Mouse (Mus musculus): ENCODE results near the gene Trmo. TPM values are rescaled to one million over a fixed set of nuclear protein-coding genes. Genes with fewer than 3 reads are reported as not detected.

Gene Trmo
- polyA plus RNA-seq, 1 experiment from 2014 or later = 10.8 TPM

- peaks cover 7% of the 10 kb centered on the region for H3K27me3 ChIP-seq (ENCODE audit: control insufficient read depth, insufficient read depth, low read depth, low read length)
- H3K4me1 ChIP-seq (replicated peaks; ENCODE audit: control insufficient read depth, insufficient read depth, low read length) = no peaks in the 10 kb centered on the region
- H3K36me3 ChIP-seq (ENCODE audit: control insufficient read depth, insufficient read depth, low read length) = no peaks in the 10 kb centered on the region
- no peak overlapping the region for H3K27ac ChIP-seq (ENCODE audit: low read length)
- no peak for ATAC-seq (ENCODE audit: low read depth)
- WGBS = 63% methylated on average over 12 of the region's 12 CpGs
- H3K9me3 ChIP-seq (ENCODE audit: control insufficient read depth, low read length) = no peaks in the 10 kb centered on the region
- no peak overlapping the region for H3K9ac ChIP-seq (ENCODE audit: low read length)
- no peak overlapping the region for H3K4me3 ChIP-seq (ENCODE audit: low read length)
- H3K4me2 ChIP-seq (ENCODE audit: low read depth, low read length) = no peak overlapping the region
These were observed 29.5 kb downstream of the Trmo start for GRCm38 (mm10) chr4:46359539-46360253.

GRCm38 (mm10) chr4:46356351-46357133, 32.7 kb downstream of the Trmo start:
- no peaks in the 10 kb centered on the region for H3K9me3 ChIP-seq (ENCODE audit: control insufficient read depth, low read length)
- ATAC-seq (ENCODE audit: low read depth) = no peak
- no peak overlapping the region for H3K27ac ChIP-seq (ENCODE audit: low read length)
- H3K27me3 ChIP-seq (ENCODE audit: control insufficient read depth, insufficient read depth, low read depth, low read length) = peaks cover 14% of the 10 kb centered on the region
- no peaks in the 10 kb centered on the region for H3K4me1 ChIP-seq (replicated peaks; ENCODE audit: control insufficient read depth, insufficient read depth, low read length)
- no peaks in the 10 kb centered on the region for H3K36me3 ChIP-seq (ENCODE audit: control insufficient read depth, insufficient read depth, low read length)
- no peak overlapping the region for H3K9ac ChIP-seq (ENCODE audit: low read length)
- WGBS = 47% methylated on average over 12 of the region's 12 CpGs
- H3K4me2 ChIP-seq (ENCODE audit: low read depth, low read length) = no peak overlapping the region
- no peak overlapping the region for H3K4me3 ChIP-seq (ENCODE audit: low read length)

- Histone ChIP-seq H3K9me3 (ENCODE audit: control insufficient read depth, low read length) (no peaks in the 10 kb centered on the region), H3K4me1 (replicated peaks; ENCODE audit: control insufficient read depth, insufficient read depth, low read length) (no peaks in the 10 kb centered on the region), H3K4me3 (ENCODE audit: low read length) (no peak overlapping the region), H3K27me3 (ENCODE audit: control insufficient read depth, insufficient read depth, low read depth, low read length) (peaks cover 45% of the 10 kb centered on the region), H3K27ac (ENCODE audit: low read length) (no peak overlapping the region), H3K9ac (ENCODE audit: low read length) (no peak overlapping the region), H3K36me3 (ENCODE audit: control insufficient read depth, insufficient read depth, low read length) (no peaks in the 10 kb centered on the region), H3K4me2 (ENCODE audit: low read depth, low read length) (no peak overlapping the region)
- WGBS = 21% methylated on average over 10 of the region's 10 CpGs
- no peak for ATAC-seq (ENCODE audit: low read depth)
These were observed 36.2 kb downstream of the Trmo start for GRCm38 (mm10) chr4:46353045-46353444.

- Histone ChIP-seq H3K4me1 (replicated peaks; ENCODE audit: control insufficient read depth, insufficient read depth, low read length) (peaks cover under 1% of the 10 kb centered on the region), H3K9me3 (ENCODE audit: control insufficient read depth, low read length) (no peaks in the 10 kb centered on the region), H3K4me3 (ENCODE audit: low read length) (no peak overlapping the region), H3K27me3 (ENCODE audit: control insufficient read depth, insufficient read depth, low read depth, low read length) (peaks cover 71% of the 10 kb centered on the region), H3K36me3 (ENCODE audit: control insufficient read depth, insufficient read depth, low read length) (no peaks in the 10 kb centered on the region), H3K9ac (ENCODE audit: low read length) (no peak overlapping the region), H3K4me2 (ENCODE audit: low read depth, low read length) (no peak overlapping the region), H3K27ac (ENCODE audit: low read length) (no peak overlapping the region)
- no peak for ATAC-seq (ENCODE audit: low read depth)
- WGBS = 49% methylated on average over 5 of the region's 5 CpGs
These were observed 39.7 kb downstream of the Trmo start for GRCm38 (mm10) chr4:46349530-46349929.

GRCm38 (mm10) chr4:46348897-46349296, 40.3 kb downstream of the Trmo start:
- Histone ChIP-seq H3K36me3 (ENCODE audit: control insufficient read depth, insufficient read depth, low read length) (no peaks in the 10 kb centered on the region), H3K9ac (ENCODE audit: low read length) (no peak overlapping the region), H3K27me3 (ENCODE audit: control insufficient read depth, insufficient read depth, low read depth, low read length) (peaks cover 78% of the 10 kb centered on the region), H3K4me3 (ENCODE audit: low read length) (no peak overlapping the region), H3K4me2 (ENCODE audit: low read depth, low read length) (no peak overlapping the region), H3K27ac (ENCODE audit: low read length) (no peak overlapping the region), H3K4me1 (replicated peaks; ENCODE audit: control insufficient read depth, insufficient read depth, low read length) (peaks cover 5% of the 10 kb centered on the region), H3K9me3 (ENCODE audit: control insufficient read depth, low read length) (no peaks in the 10 kb centered on the region)
- ATAC-seq (ENCODE audit: low read depth) = no peak
- WGBS = 26% methylated on average over 9 of the region's 9 CpGs

- Histone ChIP-seq H3K36me3 (ENCODE audit: control insufficient read depth, insufficient read depth, low read length) (no peaks in the 10 kb centered on the region), H3K4me3 (ENCODE audit: low read length) (no peak overlapping the region), H3K9ac (ENCODE audit: low read length) (no peak overlapping the region), H3K4me2 (ENCODE audit: low read depth, low read length) (no peak overlapping the region), H3K27me3 (ENCODE audit: control insufficient read depth, insufficient read depth, low read depth, low read length) (peaks cover 87% of the 10 kb centered on the region), H3K27ac (ENCODE audit: low read length) (no peak overlapping the region), H3K4me1 (replicated peaks; ENCODE audit: control insufficient read depth, insufficient read depth, low read length) (peaks cover 5% of the 10 kb centered on the region), H3K9me3 (ENCODE audit: control insufficient read depth, low read length) (no peaks in the 10 kb centered on the region)
- 4% methylated on average over 41 of the region's 41 CpGs for WGBS
- ATAC-seq (ENCODE audit: low read depth) = no peak
These were observed 41.4 kb downstream of the Trmo start for GRCm38 (mm10) chr4:46347580-46348515.

- Histone ChIP-seq H3K4me2 (ENCODE audit: low read depth, low read length) (no peak overlapping the region), H3K27me3 (ENCODE audit: control insufficient read depth, insufficient read depth, low read depth, low read length) (peaks cover 90% of the 10 kb centered on the region), H3K9me3 (ENCODE audit: control insufficient read depth, low read length) (no peaks in the 10 kb centered on the region), H3K9ac (ENCODE audit: low read length) (no peak overlapping the region), H3K36me3 (ENCODE audit: control insufficient read depth, insufficient read depth, low read length) (no peaks in the 10 kb centered on the region), H3K27ac (ENCODE audit: low read length) (no peak overlapping the region), H3K4me3 (ENCODE audit: low read length) (no peak overlapping the region), H3K4me1 (replicated peaks; ENCODE audit: control insufficient read depth, insufficient read depth, low read length) (peaks cover 5% of the 10 kb centered on the region)
- WGBS = 6% methylated on average over 4 of the region's 4 CpGs
- no peak for ATAC-seq (ENCODE audit: low read depth)
These were observed 42.1 kb downstream of the Trmo start for GRCm38 (mm10) chr4:46347141-46347540.

GRCm38 (mm10) chr4:46346221-46346620, 43.0 kb downstream of the Trmo start:
- Histone ChIP-seq H3K27ac (ENCODE audit: low read length) (no peak overlapping the region), H3K36me3 (ENCODE audit: control insufficient read depth, insufficient read depth, low read length) (no peaks in the 10 kb centered on the region), H3K9me3 (ENCODE audit: control insufficient read depth, low read length) (no peaks in the 10 kb centered on the region), H3K4me1 (replicated peaks; ENCODE audit: control insufficient read depth, insufficient read depth, low read length) (peaks cover 5% of the 10 kb centered on the region), H3K9ac (ENCODE audit: low read length) (no peak overlapping the region), H3K4me3 (ENCODE audit: low read length) (no peak overlapping the region), H3K27me3 (ENCODE audit: control insufficient read depth, insufficient read depth, low read depth, low read length) (peaks cover 98% of the 10 kb centered on the region), H3K4me2 (ENCODE audit: low read depth, low read length) (no peak overlapping the region)
- ATAC-seq (ENCODE audit: low read depth) = no peak
- 25% methylated on average over 6 of the region's 6 CpGs for WGBS

GRCm38 (mm10) chr4:46345773-46346100, 43.5 kb downstream of the Trmo start:
- H3K36me3 ChIP-seq (ENCODE audit: control insufficient read depth, insufficient read depth, low read length) = no peaks in the 10 kb centered on the region
- WGBS = 30% methylated on average over 3 of the region's 3 CpGs

More at GRCm38 (mm10) chr4:46345773-46346100, 43.5 kb downstream of the Trmo start:
- peaks cover 5% of the 10 kb centered on the region for H3K4me1 ChIP-seq (replicated peaks; ENCODE audit: control insufficient read depth, insufficient read depth, low read length)
- ATAC-seq (ENCODE audit: low read depth) = no peak
- no peak overlapping the region for H3K9ac ChIP-seq (ENCODE audit: low read length)
- no peak overlapping the region for H3K4me3 ChIP-seq (ENCODE audit: low read length)
- no peak overlapping the region for H3K27ac ChIP-seq (ENCODE audit: low read length)
- no peaks in the 10 kb centered on the region for H3K9me3 ChIP-seq (ENCODE audit: control insufficient read depth, low read length)
- peaks cover 98% of the 10 kb centered on the region for H3K27me3 ChIP-seq (ENCODE audit: control insufficient read depth, insufficient read depth, low read depth, low read length)
- H3K4me2 ChIP-seq (ENCODE audit: low read depth, low read length) = no peak overlapping the region

All from lung, embryonic 16.5 days (tissue).